24 mouse cellular contexts compared by ENCODE assay signal in the genomic region with DNA sequence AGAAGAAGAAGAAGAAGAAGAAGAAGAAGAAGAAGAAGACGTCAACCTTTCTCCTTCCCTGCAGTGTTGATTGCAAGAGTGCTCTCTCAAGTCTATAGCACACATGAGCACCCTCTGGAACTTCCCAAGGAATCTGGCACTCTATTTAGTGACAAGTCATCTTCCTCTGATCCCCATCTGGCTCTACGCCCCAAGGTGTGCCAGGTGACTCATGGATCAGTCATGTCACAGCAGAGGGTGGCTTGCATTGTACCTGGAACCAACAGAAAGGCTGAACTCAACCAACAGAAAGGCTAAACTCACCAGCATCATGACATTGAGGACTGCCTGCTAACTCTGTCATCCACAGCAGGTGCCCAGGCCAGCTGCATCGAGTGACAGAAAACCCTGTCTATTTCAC. TPM values are rescaled to one million over a fixed set of nuclear protein-coding genes. Genes with fewer than 3 reads are reported as not detected.
DNase-seq lines count a peak whose midpoint lies in the region; ATAC-seq and TF ChIP-seq lines count a peak whose summit lies in the region.
"Had no signal": no experiment of that assay in that cellular context is flagged by ENCODE, and none has a peak within 500 bp of the region (broad histone marks: within the 10 kb centered on the region; RNA-seq: fewer than 3 reads in every experiment).

No protein-coding gene starts in this region.

- TF ChIP-seq EP300 in stomach, postnatal 0 days (optimal IDR thresholded peaks at IDR 0.05) = no peak

- 84% methylated on average over 3 of the region's 3 CpGs for WGBS in hindbrain, embryonic 14.5 days
- 84% methylated on average over 3 of the region's 3 CpGs for WGBS in hindbrain, embryonic 11.5 days
- 70% methylated on average over 3 of the region's 3 CpGs for WGBS in stomach, postnatal 0 days

- H3K9ac ChIP-seq in hindbrain, embryonic 14.5 days = no peak overlapping the region
- no peak overlapping the region for H3K9ac ChIP-seq in hindbrain, embryonic 11.5 days (ENCODE audit: low read depth, low read length)
- no peak overlapping the region for H3K9ac ChIP-seq in stomach, postnatal 0 days (ENCODE audit: low read length)
- H3K9ac ChIP-seq: embryonic facial prominence, embryonic 13.5 days; embryonic facial prominence, embryonic 15.5 days; forebrain, embryonic 13.5 days; forebrain, embryonic 15.5 days had no signal

- no peak overlapping the region for H3K27ac ChIP-seq in hindbrain, embryonic 14.5 days
- H3K27ac ChIP-seq in hindbrain, embryonic 11.5 days (ENCODE audit: low read depth, low read length) = no peak overlapping the region
- no peak overlapping the region for H3K27ac ChIP-seq in stomach, postnatal 0 days (replicated peaks)
- H3K27ac ChIP-seq: embryonic facial prominence, embryonic 13.5 days; embryonic facial prominence, embryonic 15.5 days; forebrain, embryonic 13.5 days; forebrain, embryonic 15.5 days had no signal

- no peak overlapping the region for H3K4me2 ChIP-seq in hindbrain, embryonic 14.5 days (replicated peaks)
- H3K4me2 ChIP-seq in hindbrain, embryonic 11.5 days (replicated peaks; ENCODE audit: low read depth, low read length) = no peak overlapping the region
- no peak overlapping the region for H3K4me2 ChIP-seq in stomach, postnatal 0 days (replicated peaks; ENCODE audit: low read depth)
- H3K4me2 ChIP-seq: embryonic facial prominence, embryonic 13.5 days; embryonic facial prominence, embryonic 15.5 days; forebrain, embryonic 13.5 days; forebrain, embryonic 15.5 days had no signal

- TF ChIP-seq CTCF in stomach, postnatal 0 days (IDR thresholded peaks at IDR 0.05; ENCODE audit: low read depth) = no peak

- peaks cover 12% of the 10 kb centered on the region for H3K4me1 ChIP-seq in hindbrain, embryonic 14.5 days (replicated peaks; ENCODE audit: control insufficient read depth, insufficient read depth, low read length)
- no peaks in the 10 kb centered on the region for H3K4me1 ChIP-seq in hindbrain, embryonic 11.5 days (replicated peaks; ENCODE audit: control insufficient read depth, insufficient read depth, low read length)
- no peaks in the 10 kb centered on the region for H3K4me1 ChIP-seq in stomach, postnatal 0 days (replicated peaks; ENCODE audit: control insufficient read depth, insufficient read depth)

- no peaks in the 10 kb centered on the region for H3K27me3 ChIP-seq in hindbrain, embryonic 14.5 days (ENCODE audit: control insufficient read depth, insufficient read depth, low read length)
- H3K27me3 ChIP-seq in hindbrain, embryonic 11.5 days (ENCODE audit: control insufficient read depth, insufficient read depth, low read length) = no peaks in the 10 kb centered on the region
- no peaks in the 10 kb centered on the region for H3K27me3 ChIP-seq in stomach, postnatal 0 days (ENCODE audit: control insufficient read depth, insufficient read depth, low read length)
- H3K27me3 ChIP-seq: embryonic facial prominence, embryonic 13.5 days; embryonic facial prominence, embryonic 15.5 days had no signal

- H3K4me3 ChIP-seq in hindbrain, embryonic 14.5 days (replicated peaks; ENCODE audit: low read length) = no peak overlapping the region
- no peak overlapping the region for H3K4me3 ChIP-seq in hindbrain, embryonic 11.5 days (ENCODE audit: low read depth, low read length)
- H3K4me3 ChIP-seq in stomach, postnatal 0 days (ENCODE audit: low read depth, low read length) = no peak overlapping the region
- H3K4me3 ChIP-seq: embryonic facial prominence, embryonic 13.5 days; embryonic facial prominence, embryonic 15.5 days; erythroblast, embryonic 14.5 days; forebrain, embryonic 13.5 days; forebrain, embryonic 15.5 days had no signal

- no peaks in the 10 kb centered on the region for H3K9me3 ChIP-seq in hindbrain, embryonic 14.5 days (ENCODE audit: control insufficient read depth, low read length)
- no peaks in the 10 kb centered on the region for H3K9me3 ChIP-seq in hindbrain, embryonic 11.5 days (ENCODE audit: control insufficient read depth, low read length)
- no peaks in the 10 kb centered on the region for H3K9me3 ChIP-seq in stomach, postnatal 0 days (ENCODE audit: control insufficient read depth, low read length)
- H3K9me3 ChIP-seq: embryonic facial prominence, embryonic 13.5 days; embryonic facial prominence, embryonic 15.5 days; forebrain, embryonic 13.5 days; forebrain, embryonic 15.5 days had no signal

- H3K36me3 ChIP-seq in hindbrain, embryonic 14.5 days (replicated peaks; ENCODE audit: control insufficient read depth, insufficient read depth) = no peaks in the 10 kb centered on the region
- no peaks in the 10 kb centered on the region for H3K36me3 ChIP-seq in hindbrain, embryonic 11.5 days (ENCODE audit: control insufficient read depth, insufficient read depth, low read length)
- H3K36me3 ChIP-seq in stomach, postnatal 0 days (ENCODE audit: control insufficient read depth, insufficient read depth, low read length) = no peaks in the 10 kb centered on the region
- H3K36me3 ChIP-seq: embryonic facial prominence, embryonic 13.5 days; embryonic facial prominence, embryonic 15.5 days; forebrain, embryonic 15.5 days had no signal

- peak; percentile 19 for DNase-seq in hindbrain, embryonic 14.5 days (ENCODE audit: low spot score)
- no peak for DNase-seq in hindbrain, embryonic 11.5 days (ENCODE audit: low spot score)
- DNase-seq in urinary bladder, postnatal 14 days (ENCODE audit: low spot score) = peak; percentile 67
- DNase-seq in urinary bladder, adult 2 months (ENCODE audit: low spot score) = no peak
- DNase-seq in gonadal fat pad, adult 2 months (ENCODE audit: low read depth) = peak; percentile 10
- DNase-seq in stomach, postnatal 0 days (ENCODE audit: low spot score) = peak; percentile 51
- DNase-seq in thymus, adult 18-20 months = no peak
- DNase-seq: adrenal gland, adult 2 months; adrenal gland, postnatal 10 days; adrenal gland, postnatal 25 days; cerebellum, adult 11 months; cerebellum, adult 18-20 months; cerebellum, adult 8-10 months; cerebellum, adult 9-11 months; cerebellum, postnatal 14 days; cerebellum, postnatal 36 days; embryo, embryonic 11 days had no signal

- ATAC-seq in hindbrain, embryonic 14.5 days (ENCODE audit: low FRiP score) = no peak
- ATAC-seq in hindbrain, embryonic 11.5 days (ENCODE audit: low FRiP score) = no peak
- ATAC-seq in stomach, postnatal 0 days (ENCODE audit: low FRiP score, low TSS enrichment) = no peak
- no peak for ATAC-seq in erythroid progenitor cell, adult 5-6 weeks (replicated peaks; ENCODE audit: low FRiP score, poor library complexity, severe bottlenecking)
- ATAC-seq: forebrain, embryonic 13.5 days; forebrain, embryonic 15.5 days had no signal

RNA-seq across cellular contexts. Expression of a gene that starts 2.5 kb away (rescaled TPM):
- 186 and 209 TPM in 2 replicates for polyA plus RNA-seq in hindbrain, embryonic 14.5 days (2014; fragmentation: Nextera tagmentation; extraction: Ambion mirVana)
- 181 and 187 TPM in 2 replicates for polyA plus RNA-seq in hindbrain, embryonic 11.5 days (2014; fragmentation: Nextera tagmentation; extraction: Ambion mirVana)
- 51.7 and 59.6 TPM in 2 replicates for polyA plus RNA-seq in urinary bladder, adult 2 months (2012; rRNA removed)
- polyA plus RNA-seq in gonadal fat pad, adult 2 months (2012; rRNA removed) = 56.3 and 73.7 TPM in 2 replicates
- polyA plus RNA-seq in stomach, postnatal 0 days (2015; fragmentation: Nextera tagmentation; extraction: Ambion mirVana) = 105 and 114 TPM in 2 replicates
- 72.8 and 111 TPM in 2 replicates for total RNA-seq in erythroid progenitor cell, adult 5-6 weeks (2015; ENCODE audit: low replicate concordance)
- 39.9 and 47.7 TPM in 2 replicates for total RNA-seq in erythroid progenitor cell, adult 5-6 weeks (2017; ENCODE audit: low replicate concordance)

RNA-seq across cellular contexts. Expression of a gene that starts 28.5 kb away (rescaled TPM):
- 1.2 TPM in 2 replicates for polyA plus RNA-seq in hindbrain, embryonic 14.5 days (2014; fragmentation: Nextera tagmentation; extraction: Ambion mirVana)
- polyA plus RNA-seq in hindbrain, embryonic 11.5 days (2014; fragmentation: Nextera tagmentation; extraction: Ambion mirVana) = 0.10 and 0.26 TPM in 2 replicates
- polyA plus RNA-seq in urinary bladder, adult 2 months (2012; rRNA removed) = 1,679 and 3,228 TPM in 2 replicates
- polyA plus RNA-seq in gonadal fat pad, adult 2 months (2012; rRNA removed) = 119 and 132 TPM in 2 replicates
- polyA plus RNA-seq in stomach, postnatal 0 days (2015; fragmentation: Nextera tagmentation; extraction: Ambion mirVana) = 202 and 245 TPM in 2 replicates
- not detected in 2 replicates for total RNA-seq in erythroid progenitor cell, adult 5-6 weeks (2015; ENCODE audit: low replicate concordance)
- total RNA-seq in erythroid progenitor cell, adult 5-6 weeks (2017; ENCODE audit: low replicate concordance) = under 0.01 TPM in 1 of 2 replicates, not detected in the other
- total RNA-seq: MEL had no signal

RNA-seq across cellular contexts. Expression of a gene that starts 41.7 kb away (rescaled TPM):
- polyA plus RNA-seq in hindbrain, embryonic 14.5 days (2014; fragmentation: Nextera tagmentation; extraction: Ambion mirVana) = 8.2 and 9.0 TPM in 2 replicates
- 6.1 TPM in 2 replicates for polyA plus RNA-seq in hindbrain, embryonic 11.5 days (2014; fragmentation: Nextera tagmentation; extraction: Ambion mirVana)
- 27.5 and 27.7 TPM in 2 replicates for polyA plus RNA-seq in urinary bladder, adult 2 months (2012; rRNA removed)
- polyA plus RNA-seq in gonadal fat pad, adult 2 months (2012; rRNA removed) = 44.4 and 48.5 TPM in 2 replicates
- polyA plus RNA-seq in stomach, postnatal 0 days (2015; fragmentation: Nextera tagmentation; extraction: Ambion mirVana) = 7.0 and 7.1 TPM in 2 replicates
- total RNA-seq in erythroid progenitor cell, adult 5-6 weeks (2015; ENCODE audit: low replicate concordance) = 2.5 and 4.3 TPM in 2 replicates
- 2.8 and 3.0 TPM in 2 replicates for total RNA-seq in erythroid progenitor cell, adult 5-6 weeks (2017; ENCODE audit: low replicate concordance)

Comparison
In these comparisons a context has a peak if more than half of its experiments do, and no peak if none do; other contexts are left out.
1. DNase-seq: peak in hindbrain, embryonic 14.5 days (single experiment), urinary bladder, postnatal 14 days (single experiment), gonadal fat pad, adult 2 months (single experiment) and stomach, postnatal 0 days (single experiment); none in hindbrain, embryonic 11.5 days (single experiment), urinary bladder, adult 2 months (single experiment) and thymus, adult 18-20 months (0 of 2).
2. RNA of a gene that starts 28.5 kb away (polyA plus RNA-seq): 1,679 to 3,228 TPM in urinary bladder, adult 2 months, 202 to 245 TPM in stomach, postnatal 0 days and 119 to 132 TPM in gonadal fat pad, adult 2 months; 1.2 TPM in hindbrain, embryonic 14.5 days and 0.10 to 0.26 TPM in hindbrain, embryonic 11.5 days; every median in the first group is over 10 times any median in the second.